Mouse (Mus musculus): ENCODE measurements around the gene Gjd3. TPM values are rescaled to one million over a fixed set of nuclear protein-coding genes. Genes with fewer than 3 reads are reported as not detected.

Gene Gjd3
- polyA plus RNA-seq, 1 experiment, result not detected

DNA sequence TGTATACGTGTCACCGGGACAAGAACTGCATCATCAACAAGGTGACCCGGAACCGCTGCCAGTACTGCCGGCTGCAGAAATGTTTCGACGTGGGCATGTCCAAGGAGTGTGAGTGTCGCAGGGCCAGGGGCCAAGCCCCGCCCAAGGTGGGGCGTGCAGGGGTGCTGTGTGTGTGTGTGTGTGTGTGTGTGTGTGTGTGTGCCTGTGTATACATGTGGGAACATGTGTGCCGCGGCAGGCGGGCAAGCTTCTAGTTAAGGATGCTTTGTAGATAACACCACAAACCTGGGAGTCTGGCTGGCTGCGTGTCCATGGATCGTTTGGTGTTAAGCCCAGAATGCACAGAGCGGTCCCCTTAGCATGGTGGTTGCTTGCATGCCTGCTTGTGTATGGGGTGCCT, 14.7 kb downstream of the Gjd3 start:
- peaks cover 69% of the 10 kb centered on the region for H3K36me3 ChIP-seq (ENCODE audit: control insufficient read depth, insufficient read depth)
- peaks cover 62% of the 10 kb centered on the region for H3K79me2 ChIP-seq (ENCODE audit: control insufficient read depth, insufficient read depth)
- H3K79me3 ChIP-seq (ENCODE audit: low read depth), result peaks cover 29% of the 10 kb centered on the region
- no peak overlapping the region for H3ac ChIP-seq (ENCODE audit: control insufficient read depth, insufficient read length, low read depth)
- H3K27me3 ChIP-seq (ENCODE audit: control insufficient read depth, insufficient read depth, insufficient read length), result no peaks in the 10 kb centered on the region
- no peak overlapping the region for H3K4me3 ChIP-seq (ENCODE audit: insufficient read depth, poor library complexity, severe bottlenecking)
- TF ChIP-seq MAX (IDR thresholded peaks at IDR 0.05), result no peak
- TF ChIP-seq FOSL1 (IDR thresholded peaks at IDR 0.05; ENCODE audit: insufficient read depth, low read length, poor library complexity, severe bottlenecking), result no peak
- no peak for TF ChIP-seq USF1 (IDR thresholded peaks at IDR 0.05; ENCODE audit: low read depth)
- no peak for TF ChIP-seq MYOD1 (IDR thresholded peaks at IDR 0.05; ENCODE audit: control insufficient read depth, insufficient read length, low read depth)
- no peak for TF ChIP-seq CTCF (IDR thresholded peaks at IDR 0.05; ENCODE audit: control insufficient read depth, insufficient read depth, insufficient read length)
- TF ChIP-seq CEBPB (IDR thresholded peaks at IDR 0.05; ENCODE audit: low read depth), result no peak
- no peak for TF ChIP-seq MYOG (IDR thresholded peaks at IDR 0.05; ENCODE audit: control insufficient read depth, extremely low read depth, insufficient read length)

- peaks cover 76% of the 10 kb centered on the region for H3K79me2 ChIP-seq (ENCODE audit: control insufficient read depth, insufficient read depth)
- peaks cover 55% of the 10 kb centered on the region for H3K36me3 ChIP-seq (ENCODE audit: control insufficient read depth, insufficient read depth)
- H3ac ChIP-seq (ENCODE audit: control insufficient read depth, insufficient read length, low read depth), result no peak overlapping the region
- no peak for TF ChIP-seq CTCF (IDR thresholded peaks at IDR 0.05; ENCODE audit: control insufficient read depth, insufficient read depth, insufficient read length)
- no peak for TF ChIP-seq FOSL1 (IDR thresholded peaks at IDR 0.05; ENCODE audit: insufficient read depth, low read length, poor library complexity, severe bottlenecking)
- TF ChIP-seq MAX (IDR thresholded peaks at IDR 0.05), result no peak
- no peak for TF ChIP-seq MYOG (IDR thresholded peaks at IDR 0.05; ENCODE audit: control insufficient read depth, extremely low read depth, insufficient read length)
- no peak for TF ChIP-seq USF1 (IDR thresholded peaks at IDR 0.05; ENCODE audit: low read depth)
- no peak for TF ChIP-seq MYOD1 (IDR thresholded peaks at IDR 0.05; ENCODE audit: control insufficient read depth, insufficient read length, low read depth)
- TF ChIP-seq CEBPB (IDR thresholded peaks at IDR 0.05; ENCODE audit: low read depth), result no peak
- H3K27me3 ChIP-seq (ENCODE audit: control insufficient read depth, insufficient read depth, insufficient read length), result no peaks in the 10 kb centered on the region
- H3K79me3 ChIP-seq (ENCODE audit: low read depth), result peaks cover 40% of the 10 kb centered on the region
- H3K4me3 ChIP-seq (ENCODE audit: insufficient read depth, poor library complexity, severe bottlenecking), result no peak overlapping the region
These were observed 16.2 kb downstream of the Gjd3 start for GRCm38 (mm10) chr11:98966499-98967141.

- Histone ChIP-seq H3K27me3 (ENCODE audit: control insufficient read depth, insufficient read depth, insufficient read length) (no peaks in the 10 kb centered on the region), H3K36me3 (ENCODE audit: control insufficient read depth, insufficient read depth) (peaks cover 44% of the 10 kb centered on the region), H3K4me3 (ENCODE audit: insufficient read depth, poor library complexity, severe bottlenecking) (no peak overlapping the region), H3K79me2 (ENCODE audit: control insufficient read depth, insufficient read depth) (peaks cover 87% of the 10 kb centered on the region), H3ac (ENCODE audit: control insufficient read depth, insufficient read length, low read depth) (no peak overlapping the region), H3K79me3 (ENCODE audit: low read depth) (peaks cover 49% of the 10 kb centered on the region)
- no peak for TF ChIP-seq MYOD1 (IDR thresholded peaks at IDR 0.05; ENCODE audit: control insufficient read depth, insufficient read length, low read depth)
- TF ChIP-seq MAX (IDR thresholded peaks at IDR 0.05), result no peak
- no peak for TF ChIP-seq FOSL1 (IDR thresholded peaks at IDR 0.05; ENCODE audit: insufficient read depth, low read length, poor library complexity, severe bottlenecking)
- TF ChIP-seq CEBPB (IDR thresholded peaks at IDR 0.05; ENCODE audit: low read depth), result no peak
- TF ChIP-seq MYOG (IDR thresholded peaks at IDR 0.05; ENCODE audit: control insufficient read depth, extremely low read depth, insufficient read length), result no peak
- no peak for TF ChIP-seq CTCF (IDR thresholded peaks at IDR 0.05; ENCODE audit: control insufficient read depth, insufficient read depth, insufficient read length)
- no peak for TF ChIP-seq USF1 (IDR thresholded peaks at IDR 0.05; ENCODE audit: low read depth)
These were observed 17.3 kb downstream of the Gjd3 start for GRCm38 (mm10) chr11:98965416-98966077.

GRCm38 (mm10) chr11:98964616-98965415, 18.0 kb downstream of the Gjd3 start:
- no peak overlapping the region for H3K4me3 ChIP-seq (ENCODE audit: insufficient read depth, poor library complexity, severe bottlenecking)
- H3K79me2 ChIP-seq (ENCODE audit: control insufficient read depth, insufficient read depth), result peaks cover 93% of the 10 kb centered on the region
- H3K79me3 ChIP-seq (ENCODE audit: low read depth), result peaks cover 49% of the 10 kb centered on the region
- no peaks in the 10 kb centered on the region for H3K27me3 ChIP-seq (ENCODE audit: control insufficient read depth, insufficient read depth, insufficient read length)
- peaks cover 37% of the 10 kb centered on the region for H3K36me3 ChIP-seq (ENCODE audit: control insufficient read depth, insufficient read depth)
- H3ac ChIP-seq (ENCODE audit: control insufficient read depth, insufficient read length, low read depth), result no peak overlapping the region
- no peak for TF ChIP-seq MYOD1 (IDR thresholded peaks at IDR 0.05; ENCODE audit: control insufficient read depth, insufficient read length, low read depth)
- TF ChIP-seq MAX (IDR thresholded peaks at IDR 0.05), result no peak
- TF ChIP-seq MYOG (IDR thresholded peaks at IDR 0.05; ENCODE audit: control insufficient read depth, extremely low read depth, insufficient read length), result no peak
- TF ChIP-seq USF1 (IDR thresholded peaks at IDR 0.05; ENCODE audit: low read depth), result no peak
- TF ChIP-seq CEBPB (IDR thresholded peaks at IDR 0.05; ENCODE audit: low read depth), result no peak
- no peak for TF ChIP-seq FOSL1 (IDR thresholded peaks at IDR 0.05; ENCODE audit: insufficient read depth, low read length, poor library complexity, severe bottlenecking)
- no peak for TF ChIP-seq CTCF (IDR thresholded peaks at IDR 0.05; ENCODE audit: control insufficient read depth, insufficient read depth, insufficient read length)

GRCm38 (mm10) chr11:98964201-98964615, 18.6 kb downstream of the Gjd3 start:
- Histone ChIP-seq H3K36me3 (ENCODE audit: control insufficient read depth, insufficient read depth) (peaks cover 32% of the 10 kb centered on the region), H3K4me3 (ENCODE audit: insufficient read depth, poor library complexity, severe bottlenecking) (no peak overlapping the region), H3K79me3 (ENCODE audit: low read depth) (peaks cover 49% of the 10 kb centered on the region), H3K27me3 (ENCODE audit: control insufficient read depth, insufficient read depth, insufficient read length) (no peaks in the 10 kb centered on the region), H3K79me2 (ENCODE audit: control insufficient read depth, insufficient read depth) (peaks cover 95% of the 10 kb centered on the region), H3ac (ENCODE audit: control insufficient read depth, insufficient read length, low read depth) (peak overlapping the region; percentile 29)
- no peak for TF ChIP-seq MYOG (IDR thresholded peaks at IDR 0.05; ENCODE audit: control insufficient read depth, extremely low read depth, insufficient read length)
- TF ChIP-seq MYOD1 (IDR thresholded peaks at IDR 0.05; ENCODE audit: control insufficient read depth, insufficient read length, low read depth), result no peak
- no peak for TF ChIP-seq USF1 (IDR thresholded peaks at IDR 0.05; ENCODE audit: low read depth)
- no peak for TF ChIP-seq CTCF (IDR thresholded peaks at IDR 0.05; ENCODE audit: control insufficient read depth, insufficient read depth, insufficient read length)
- TF ChIP-seq MAX (IDR thresholded peaks at IDR 0.05), result no peak
- no peak for TF ChIP-seq FOSL1 (IDR thresholded peaks at IDR 0.05; ENCODE audit: insufficient read depth, low read length, poor library complexity, severe bottlenecking)
- no peak for TF ChIP-seq CEBPB (IDR thresholded peaks at IDR 0.05; ENCODE audit: low read depth)
